Mouse (Mus musculus) thymus, adult 18-20 months (tissue): ENCODE data around the gene Gm28305.

ENCODE experiments used
- DNase-seq, 2 experiments: peaks; one replicate each; pipeline ENCODE4 v3.0.0; 2022; ENCODE audit warnings: mixed read lengths in 2 of 2

Gm28305 gene

GRCm38 (mm10) chr9:104070863-104071604 lies 30.6 kb downstream of the Gm28305 start:
- DNase-seq = no peak

GRCm38 (mm10) chr9:104075808-104076207 lies 35.3 kb downstream of the Gm28305 start:
- no peak for DNase-seq

- DNase-seq = no peak
Measured at GRCm38 (mm10) chr9:104078780-104079179, 38.3 kb downstream of the Gm28305 start.

- peak; percentile 8 to 15 for DNase-seq
Measured at GRCm38 (mm10) chr9:104079379-104079778, 38.9 kb downstream of the Gm28305 start.

GRCm38 (mm10) chr9:104080038-104080437 lies 39.6 kb downstream of the Gm28305 start:
- DNase-seq = no peak

- DNase-seq = no peak
Measured at GRCm38 (mm10) chr9:104085730-104086429, 45.4 kb downstream of the Gm28305 start.

- no peak for DNase-seq
Measured at GRCm38 (mm10) chr9:104088555-104088954, 48.1 kb downstream of the Gm28305 start.

- DNase-seq = no peak
Measured at GRCm38 (mm10) chr9:104092945-104093344, 52.5 kb downstream of the Gm28305 start.

- no peak for DNase-seq
Measured at GRCm38 (mm10) chr9:104098256-104098655, 57.8 kb downstream of the Gm28305 start.

GRCm38 (mm10) chr9:104099060-104099459 lies 58.6 kb downstream of the Gm28305 start:
- DNase-seq = no peak

GRCm38 (mm10) chr9:104100822-104101221 lies 60.4 kb downstream of the Gm28305 start:
- no peak for DNase-seq

GRCm38 (mm10) chr9:104101458-104101857 lies 61.0 kb downstream of the Gm28305 start:
- no peak for DNase-seq

GRCm38 (mm10) chr9:104102301-104102700 lies 61.8 kb downstream of the Gm28305 start:
- DNase-seq = no peak

- no peak for DNase-seq
Measured at GRCm38 (mm10) chr9:104102901-104103300, 62.4 kb downstream of the Gm28305 start.

- DNase-seq = no peak
Measured at GRCm38 (mm10) chr9:104104986-104105385, 64.5 kb downstream of the Gm28305 start.

- no peak for DNase-seq
Measured at GRCm38 (mm10) chr9:104106930-104107329, 66.5 kb downstream of the Gm28305 start.

GRCm38 (mm10) chr9:104107482-104107881 lies 67.0 kb downstream of the Gm28305 start:
- DNase-seq = no peak

GRCm38 (mm10) chr9:104108571-104109143 lies 68.2 kb downstream of the Gm28305 start:
- DNase-seq = no peak

GRCm38 (mm10) chr9:104109151-104109550 lies 68.7 kb downstream of the Gm28305 start:
- no peak for DNase-seq

- no peak for DNase-seq
Measured at GRCm38 (mm10) chr9:104123101-104123500, 82.6 kb downstream of the Gm28305 start.

GRCm38 (mm10) chr9:104123622-104124021 lies 83.2 kb downstream of the Gm28305 start:
- no peak for DNase-seq
